8 mouse cellular contexts compared by ENCODE assay signal in the genomic region with DNA sequence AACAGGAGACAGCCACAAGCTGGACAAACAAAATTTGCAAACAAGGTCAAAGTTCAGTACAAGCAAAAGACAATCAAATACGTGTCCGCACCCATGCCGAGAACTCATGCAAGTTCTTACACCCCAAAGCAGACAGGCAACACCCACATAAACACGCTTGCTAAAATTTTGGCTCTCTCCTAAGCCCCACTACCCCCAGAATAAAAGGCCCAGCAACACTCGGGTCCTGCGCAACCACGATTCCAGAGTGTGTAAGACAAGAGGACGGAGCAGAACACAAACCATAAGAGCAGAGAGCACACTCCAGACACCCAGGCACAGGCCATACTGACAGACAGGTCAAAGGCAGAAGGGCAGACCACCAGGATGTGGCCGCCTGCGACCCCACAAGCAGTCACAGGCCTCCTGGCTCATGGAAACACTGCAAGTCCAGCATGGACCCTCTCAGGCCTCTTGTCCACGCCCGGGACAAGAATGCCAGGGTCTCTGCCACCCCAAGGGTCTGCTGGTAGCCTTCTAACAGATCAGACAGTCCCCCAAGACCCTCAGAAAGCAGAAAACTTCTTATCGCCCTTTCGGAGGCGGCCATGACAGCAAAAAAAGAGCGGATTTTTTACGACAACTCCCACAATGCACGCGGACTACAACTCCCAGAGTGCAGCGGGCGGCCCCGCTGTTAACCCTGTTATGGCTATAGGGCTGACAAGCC. TPM values are rescaled to one million over a fixed set of nuclear protein-coding genes. Genes with fewer than 3 reads are reported as not detected.
A peak's percentile ranks its signal among the peaks of the same experiment; 100 is the strongest.
DNase-seq lines count a peak whose midpoint lies in the region; ATAC-seq and TF ChIP-seq lines count a peak whose summit lies in the region.

No protein-coding gene starts in this region.

- peaks cover 13% of the 10 kb centered on the region for H3K79me2 ChIP-seq in MEL (ENCODE audit: control insufficient read depth, insufficient read depth, low read length, poor library complexity)

- H3K4me3 ChIP-seq in MEL (ENCODE audit: control insufficient read depth in 1 of 2, insufficient read depth in 1 of 2, low read depth in 2 of 2, low read length in 2 of 2), result peak overlapping the region; percentile 81 to 91
- H3K4me3 ChIP-seq in cerebellum, adult 2 months (replicated peaks; ENCODE audit: insufficient read depth, low read depth, low read length), result peak overlapping the region; percentile 100
- H3K4me3 ChIP-seq in hindbrain, embryonic 10.5 days, result peak overlapping the region; percentile 86
- H3K4me3 ChIP-seq in lung, postnatal 0 days (ENCODE audit: low read depth, low read length), result peak overlapping the region; percentile 73

- no peak for TF ChIP-seq EP300 in MEL (IDR thresholded peaks at IDR 0.05; ENCODE audit: low read depth in 1 of 2, low read length in 2 of 2)
- TF ChIP-seq EP300 in lung, postnatal 0 days (IDR thresholded peaks at IDR 0.05), result no peak

- H3K4me2 ChIP-seq in lung, postnatal 0 days (replicated peaks; ENCODE audit: low read depth, low read length), result peak overlapping the region; percentile 90

- H3K27ac ChIP-seq in MEL (ENCODE audit: control insufficient read depth, low read depth, low read length), result peak overlapping the region; percentile 32; the same call in 1 of the 2 replicates
- H3K27ac ChIP-seq in cerebellum, adult 2 months (ENCODE audit: insufficient read depth, low read length), result peak overlapping the region; percentile 15; the same call in 1 of the 2 replicates
- peak overlapping the region; percentile 93 for H3K27ac ChIP-seq in hindbrain, embryonic 10.5 days
- peak overlapping the region; percentile 3; the same call in 1 of the 2 replicates for H3K27ac ChIP-seq in lung, postnatal 0 days (ENCODE audit: low read length)

- ATAC-seq in lung, postnatal 0 days, result peak; percentile 99

- TF ChIP-seq CTCF in MEL (IDR thresholded peaks at IDR 0.05 in 2 of 3, conservative IDR thresholded peaks at IDR 0.05 in 1 of 3; ENCODE audit: control insufficient read depth in 1 of 3, insufficient read depth in 1 of 3, low read depth in 2 of 3, low read length in 3 of 3, poor library complexity in 1 of 3, severe bottlenecking in 1 of 3), result no peak
- no peak for TF ChIP-seq CTCF in cerebellum, adult 2 months (IDR thresholded peaks at IDR 0.05; ENCODE audit: borderline replicate concordance, insufficient read depth, low read depth, low read length)
- TF ChIP-seq CTCF in lung, postnatal 0 days (IDR thresholded peaks at IDR 0.05), result no peak

- DNase-seq in MEL (ENCODE audit: low read depth, low spot score), result peak; percentile 93
- peak; percentile 88 to 90 for DNase-seq in cerebellum, adult 2 months
- DNase-seq in forelimb bud, embryonic 11.5 days (ENCODE audit: low read depth, low spot score), result peak; percentile 84
- peak; percentile 83 for DNase-seq in hindbrain, embryonic 10.5 days (ENCODE audit: low spot score)
- DNase-seq in layer of hippocampus, adult 9-11 months, result peak; percentile 86
- peak; percentile 91 for DNase-seq in lung, postnatal 0 days (ENCODE audit: low spot score)
- peak; percentile 74 for DNase-seq in ovary, postnatal 14 days (ENCODE audit: low spot score)
- DNase-seq in thymus, postnatal 14 days, result peak; percentile 88

- peak overlapping the region; percentile 91 for H3K9ac ChIP-seq in MEL (ENCODE audit: control insufficient read depth, low read depth, low read length, poor library complexity, severe bottlenecking)
- peak overlapping the region; percentile 88 for H3K9ac ChIP-seq in lung, postnatal 0 days (replicated peaks; ENCODE audit: low read depth)

- WGBS in cerebellum, adult 2 months, result 1% methylated on average over 22 of the region's 22 CpGs
- WGBS in hindbrain, embryonic 10.5 days, result 2% methylated on average over 22 of the region's 22 CpGs
- 1% methylated on average over 22 of the region's 22 CpGs for WGBS in lung, postnatal 0 days

- peaks cover 0 to 7% of the 10 kb centered on the region in 2 experiments; a peak in 2 of 4 replicates for H3K36me3 ChIP-seq in MEL (ENCODE audit: control insufficient read depth in 1 of 2, insufficient read depth in 2 of 2, low read length in 2 of 2)
- no peaks in the 10 kb centered on the region for H3K36me3 ChIP-seq in hindbrain, embryonic 10.5 days
- H3K36me3 ChIP-seq in lung, postnatal 0 days (ENCODE audit: insufficient read depth, low read length), result no peaks in the 10 kb centered on the region

- H3K4me1 ChIP-seq in MEL (ENCODE audit: control insufficient read depth in 1 of 2, insufficient read depth in 2 of 2, low read length in 2 of 2), result 0 out of 4 replicates have a peak, but pooled peaks cover 0 to 2% of the 10 kb centered on the region in 2 experiments
- no peaks in the 10 kb centered on the region for H3K4me1 ChIP-seq in cerebellum, adult 2 months (ENCODE audit: control insufficient read depth, insufficient read depth, low read length)
- H3K4me1 ChIP-seq in hindbrain, embryonic 10.5 days (replicated peaks), result peaks cover 18% of the 10 kb centered on the region
- peaks cover 5% of the 10 kb centered on the region; the same call in 1 of the 2 replicates for H3K4me1 ChIP-seq in lung, postnatal 0 days (ENCODE audit: insufficient read depth, low read depth, low read length)

- TF ChIP-seq RAD21 in MEL (IDR thresholded peaks at IDR 0.05; ENCODE audit: low read depth, low read length), result no peak

- peak; percentile 40 to 78; a peak in 2 of 4 replicates for TF ChIP-seq POLR2A in MEL (IDR thresholded peaks at IDR 0.05; ENCODE audit: control insufficient read depth in 1 of 2, insufficient read depth in 1 of 2, low read depth in 1 of 2, low read length in 2 of 2, poor library complexity in 1 of 2)
- peak; percentile 28; the same call in 1 of the 2 replicates for TF ChIP-seq POLR2A in cerebellum, adult 2 months (IDR thresholded peaks at IDR 0.05; ENCODE audit: borderline replicate concordance, insufficient read depth, low read length)

- peaks cover 6 to 14% of the 10 kb centered on the region in 2 experiments for H3K27me3 ChIP-seq in MEL (ENCODE audit: control insufficient read depth in 1 of 2, insufficient read depth in 2 of 2, low read length in 2 of 2)
- no peaks in the 10 kb centered on the region; the same call in 1 of the 2 replicates for H3K27me3 ChIP-seq in cerebellum, adult 2 months (ENCODE audit: control insufficient read depth, insufficient read depth, low read length)
- no peaks in the 10 kb centered on the region; the same call in 1 of the 2 replicates for H3K27me3 ChIP-seq in hindbrain, embryonic 10.5 days (ENCODE audit: insufficient read depth, poor library complexity, severe bottlenecking)
- H3K27me3 ChIP-seq in lung, postnatal 0 days (replicated peaks; ENCODE audit: insufficient read depth, low read length), result peaks cover 1% of the 10 kb centered on the region; the same call in 1 of the 2 replicates

- no peaks in the 10 kb centered on the region for H3K9me3 ChIP-seq in MEL (replicated peaks; ENCODE audit: insufficient read depth, low read length)
- H3K9me3 ChIP-seq in hindbrain, embryonic 10.5 days, result no peaks in the 10 kb centered on the region
- no peaks in the 10 kb centered on the region for H3K9me3 ChIP-seq in lung, postnatal 0 days (ENCODE audit: low read length)

TF ChIP-seq in MEL, 35 proteins besides CTCF, POLR2A, EP300 and RAD21:
- TF ChIP-seq E2F4 (IDR thresholded peaks at IDR 0.05; ENCODE audit: borderline replicate concordance, low read depth, low read length), result peak; percentile 43; the same call in 1 of the 2 replicates
- TF ChIP-seq KAT2A (conservative IDR thresholded peaks at IDR 0.05; ENCODE audit: low read depth, low read length), result peak; percentile 98
- TF ChIP-seq POLR2AphosphoS2 (IDR thresholded peaks at IDR 0.05; ENCODE audit: low read length), result peak; percentile 55; the same call in 1 of the 2 replicates
- peak; percentile 33; the same call in 1 of the 2 replicates for TF ChIP-seq ZMIZ1 (IDR thresholded peaks at IDR 0.05; ENCODE audit: low read depth, low read length)
- no peak for TF ChIP-seq MAZ (IDR thresholded peaks at IDR 0.05; ENCODE audit: low read depth, low read length)
- 0 out of 2 replicates have a peak, but pooled peaks have one; percentile 48 for TF ChIP-seq JUND (IDR thresholded peaks at IDR 0.05; ENCODE audit: low read depth, low read length)
- TF ChIP-seq HCFC1 (IDR thresholded peaks at IDR 0.05; ENCODE audit: low read depth, low read length), result peak; percentile 100
- no peak for TF ChIP-seq ELF1 (IDR thresholded peaks at IDR 0.05; ENCODE audit: low read depth, low read length)
- TF ChIP-seq TAL1 (IDR thresholded peaks at IDR 0.05; ENCODE audit: low read length), result no peak
- TF ChIP-seq NELFE (IDR thresholded peaks at IDR 0.05; ENCODE audit: low read depth, low read length), result peak; percentile 76
- TF ChIP-seq MAFK (IDR thresholded peaks at IDR 0.05; ENCODE audit: borderline replicate concordance, low read depth, low read length), result no peak
- peak; percentile 79 for TF ChIP-seq GATA1 (IDR thresholded peaks at IDR 0.05; ENCODE audit: low read depth, low read length)
- TF ChIP-seq SIN3A (IDR thresholded peaks at IDR 0.05; ENCODE audit: low read length), result peak; percentile 99
- TF ChIP-seq TBP (IDR thresholded peaks at IDR 0.05; ENCODE audit: low read depth, low read length), result peak; percentile 92
- no peak for TF ChIP-seq MAX (IDR thresholded peaks at IDR 0.05; ENCODE audit: low read length)
- no peak for TF ChIP-seq SMC3 (IDR thresholded peaks at IDR 0.05; ENCODE audit: low read depth, low read length)
- TF ChIP-seq MXI1 (IDR thresholded peaks at IDR 0.05; ENCODE audit: low read depth, low read length), result peak; percentile 81
- 0 out of 2 replicates have a peak, but pooled peaks have one; percentile 6 for TF ChIP-seq USF1 (IDR thresholded peaks at IDR 0.05; ENCODE audit: low read depth, low read length)
- peak; percentile 73 for TF ChIP-seq MYC (IDR thresholded peaks at IDR 0.05; ENCODE audit: low read depth, low read length)
- no peak for TF ChIP-seq CHD2 (IDR thresholded peaks at IDR 0.05; ENCODE audit: low read length)
- TF ChIP-seq ZNF384 (IDR thresholded peaks at IDR 0.05; ENCODE audit: low read depth, low read length), result peak; percentile 93
- peak; percentile 80 for TF ChIP-seq TCF12 (IDR thresholded peaks at IDR 0.05; ENCODE audit: low read depth, low read length)
- peak; percentile 58; the same call in 1 of the 2 replicates for TF ChIP-seq ETS1 (IDR thresholded peaks at IDR 0.05; ENCODE audit: low read depth, low read length)

RNA-seq across cellular contexts. Expression of a gene that starts 20.7 kb away (rescaled TPM):
- 83.8 and 94.6 TPM in 2 replicates for total RNA-seq in MEL (2012; rRNA removed)
- polyA plus RNA-seq in MEL (2012; ENCODE audit: insufficient read depth in 1 of 2, insufficient read length in 2 of 2, low read depth in 1 of 2, low replicate concordance in 2 of 2, missing spikeins in 1 of 2), result 100 to 1,000 TPM in 1 of 2 experiments, 10 to 100 TPM in 1; 83.5 to 148 TPM
- 83.0 and 89.1 TPM in 2 replicates for polyA plus RNA-seq in cerebellum, adult 2 months (2012; rRNA removed)
- 121 and 128 TPM in 2 replicates for polyA plus RNA-seq in hindbrain, embryonic 10.5 days (2016; fragmentation: Nextera tagmentation; extraction: Ambion mirVana)
- polyA plus RNA-seq in lung, postnatal 0 days (2015; fragmentation: Nextera tagmentation; extraction: Ambion mirVana), result 57.2 and 69.7 TPM in 2 replicates

Comparison
In these comparisons a context has a peak if more than half of its experiments do, and no peak if none do; other contexts are left out.
1. Peak in every context shown above with its lines: DNase-seq, ATAC-seq, H3K4me3 ChIP-seq and H3K27ac ChIP-seq.
2. H3K27ac ChIP-seq: peak in every context shown above with its lines; median percentile 93 in hindbrain, embryonic 10.5 days; 32 in MEL; 15 in cerebellum, adult 2 months; 3 in lung, postnatal 0 days.